Mouse (Mus musculus): Measurements from ENCODE around the gene Tmem150a. TPM values are rescaled to one million over a fixed set of nuclear protein-coding genes. Genes with fewer than 3 reads are reported as not detected.
A peak's percentile ranks its signal among the peaks of the same experiment; 100 is the strongest.

The Tmem150a gene
- total RNA-seq, 2 experiments from 2014 or later = 14.7 to 17.6 TPM

DNA sequence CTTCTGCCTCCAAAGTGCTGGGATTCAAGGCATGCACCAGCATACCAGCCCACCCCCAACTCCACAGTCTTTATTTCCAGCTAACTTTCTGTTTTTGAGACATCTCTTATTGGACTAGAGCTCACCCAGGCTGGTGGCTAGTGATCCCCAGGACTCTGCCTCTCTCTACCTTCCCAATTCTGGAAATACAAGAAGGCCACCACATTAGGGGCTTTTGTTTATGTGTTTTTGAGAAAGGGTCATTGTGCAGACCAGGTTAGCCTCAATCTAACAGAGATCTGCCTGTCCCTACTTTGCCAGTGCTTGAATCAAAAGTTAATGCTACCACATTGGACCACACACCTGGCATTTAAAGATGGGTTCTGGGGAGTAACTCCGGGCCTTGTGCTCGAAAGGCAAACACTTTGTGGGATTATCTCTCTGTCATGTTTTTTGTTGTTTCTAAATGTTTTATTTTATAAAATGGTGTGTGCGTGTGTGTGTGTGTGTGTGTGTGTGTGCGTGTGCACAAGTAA lies 12.3 kb downstream of the Tmem150a start:
- no peak for DNase-seq
- intact Hi-C loops (cut with DNase I) = no loop called here

DNA sequence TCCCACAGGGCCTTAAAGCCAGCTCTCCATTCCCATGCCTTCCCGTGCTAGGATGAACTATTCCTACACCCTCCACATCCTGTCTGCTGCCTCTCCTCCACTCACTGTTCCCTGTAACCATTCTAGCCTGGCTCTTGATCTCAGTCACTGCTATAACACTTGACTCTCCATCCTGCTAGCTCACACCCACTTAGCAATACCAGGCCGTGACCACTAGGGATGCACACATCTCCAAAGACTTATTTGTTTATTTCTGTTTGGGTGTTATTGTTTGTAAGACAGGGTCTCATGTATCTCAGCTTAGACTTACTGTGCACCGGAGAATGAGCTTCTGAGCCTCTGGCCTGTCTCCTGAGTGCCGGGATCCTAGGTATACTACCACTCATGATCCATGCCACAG lies 14.3 kb downstream of the Tmem150a start:
- intact Hi-C loops (cut with DNase I) = no loop called here
- DNase-seq = no peak

DNA sequence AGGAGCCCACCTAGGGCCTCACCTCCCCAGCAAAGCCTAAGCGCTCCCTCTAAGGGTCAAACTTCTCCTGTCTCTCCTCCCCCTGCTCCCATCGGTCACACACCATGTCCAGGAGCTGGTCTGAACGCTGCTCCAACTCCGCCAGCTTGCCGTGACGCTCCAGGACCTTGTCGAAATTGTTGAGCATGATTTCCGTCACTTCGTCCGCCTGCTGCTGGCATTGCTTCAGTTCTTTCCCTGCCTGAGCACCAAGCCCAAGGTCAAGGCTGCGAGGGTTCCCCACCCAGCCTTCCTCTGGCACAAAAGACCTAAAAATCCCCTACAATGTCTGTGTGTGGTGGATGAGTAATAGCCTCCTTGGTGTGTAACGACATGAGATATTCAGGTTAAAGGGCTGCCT lies 14.8 kb downstream of the Tmem150a start:
- DNase-seq = peak in 1 of 2 experiments; percentile 21
- intact Hi-C loops (cut with DNase I) = no loop called here

DNA sequence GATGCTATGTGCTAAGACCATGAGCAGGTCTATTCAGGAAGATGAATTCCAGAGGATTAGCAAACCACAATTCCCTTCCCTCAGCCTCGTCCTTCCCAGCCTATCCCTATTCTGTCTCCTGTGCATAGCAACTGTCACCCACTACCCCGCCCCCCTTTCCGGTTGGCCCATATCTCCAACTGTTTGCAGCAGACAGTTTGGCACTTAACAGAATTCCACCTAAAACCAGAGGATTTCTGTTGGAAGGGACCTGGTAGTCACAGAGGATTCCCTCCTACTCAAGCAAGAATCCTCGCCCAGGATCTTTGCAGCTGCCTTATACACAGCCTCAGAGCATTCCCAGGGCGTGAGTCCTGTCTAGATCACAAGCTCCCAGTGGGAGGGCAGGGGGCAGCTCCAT lies 15.9 kb downstream of the Tmem150a start:
- peak; percentile 33 to 52 for DNase-seq
- intact Hi-C loops (cut with DNase I) = no loop called here

DNA sequence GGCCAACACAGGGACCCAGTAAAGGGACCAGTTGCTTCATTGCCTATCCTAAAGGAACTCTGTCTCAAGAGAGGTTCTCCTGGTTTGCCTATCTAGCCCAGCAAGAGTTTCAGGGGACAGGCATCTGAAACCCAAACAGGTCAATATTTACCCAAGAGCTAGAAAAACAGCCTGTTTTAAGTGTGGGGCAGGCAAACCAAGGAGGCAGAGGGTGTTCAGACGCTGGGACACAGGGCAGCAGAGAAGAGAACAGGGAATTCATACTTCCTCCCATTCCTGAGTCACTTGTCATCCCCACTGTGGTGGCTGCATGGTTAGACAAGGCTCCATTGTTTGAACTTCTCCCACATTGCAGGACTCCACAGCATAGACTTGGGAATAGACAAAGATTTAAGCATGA lies 16.3 kb downstream of the Tmem150a start:
- intact Hi-C loops (cut with DNase I) = no loop called here
- DNase-seq = no peak

DNA sequence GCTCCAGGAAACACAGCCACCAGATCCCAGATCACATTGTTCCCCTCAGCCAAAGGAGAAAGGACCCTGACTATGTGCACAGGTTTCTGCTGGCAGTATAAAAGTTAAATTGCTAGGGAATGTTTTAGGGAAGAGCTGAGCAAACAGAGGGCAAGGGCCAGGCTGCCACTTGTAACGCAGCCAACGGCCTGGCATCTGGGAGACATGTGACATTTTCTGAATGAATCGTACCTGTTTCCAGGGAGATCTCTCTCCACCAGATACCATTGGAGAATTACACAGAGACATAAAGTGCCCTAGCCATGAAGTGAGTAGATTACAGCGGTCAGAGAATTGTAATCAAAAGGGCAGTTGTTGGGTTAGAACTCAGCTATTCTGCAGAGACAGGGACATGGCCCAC lies 17.9 kb downstream of the Tmem150a start:
- no peak for DNase-seq
- intact Hi-C loops (cut with DNase I) = no loop called here

DNA sequence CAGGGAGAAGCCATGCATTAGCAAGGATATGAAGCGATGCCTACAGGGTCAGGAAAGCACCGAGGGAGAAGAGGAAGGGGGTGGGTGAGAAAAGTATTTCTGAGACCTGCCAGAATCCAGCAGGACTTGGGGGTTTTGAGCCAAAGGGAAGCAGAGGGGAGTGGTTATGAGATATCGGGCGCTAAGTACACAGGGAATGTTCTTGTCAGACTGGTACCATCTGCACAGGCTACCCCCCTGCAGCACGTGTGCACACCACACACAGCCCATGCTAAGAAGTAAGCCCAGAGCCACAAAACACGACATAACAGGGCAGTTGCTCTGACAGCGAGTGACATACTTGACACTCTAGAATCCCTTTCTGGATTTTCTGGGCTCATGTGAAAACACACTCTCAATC lies 19.0 kb downstream of the Tmem150a start:
- intact Hi-C loops (cut with DNase I) = no loop called here
- no peak for DNase-seq

DNA sequence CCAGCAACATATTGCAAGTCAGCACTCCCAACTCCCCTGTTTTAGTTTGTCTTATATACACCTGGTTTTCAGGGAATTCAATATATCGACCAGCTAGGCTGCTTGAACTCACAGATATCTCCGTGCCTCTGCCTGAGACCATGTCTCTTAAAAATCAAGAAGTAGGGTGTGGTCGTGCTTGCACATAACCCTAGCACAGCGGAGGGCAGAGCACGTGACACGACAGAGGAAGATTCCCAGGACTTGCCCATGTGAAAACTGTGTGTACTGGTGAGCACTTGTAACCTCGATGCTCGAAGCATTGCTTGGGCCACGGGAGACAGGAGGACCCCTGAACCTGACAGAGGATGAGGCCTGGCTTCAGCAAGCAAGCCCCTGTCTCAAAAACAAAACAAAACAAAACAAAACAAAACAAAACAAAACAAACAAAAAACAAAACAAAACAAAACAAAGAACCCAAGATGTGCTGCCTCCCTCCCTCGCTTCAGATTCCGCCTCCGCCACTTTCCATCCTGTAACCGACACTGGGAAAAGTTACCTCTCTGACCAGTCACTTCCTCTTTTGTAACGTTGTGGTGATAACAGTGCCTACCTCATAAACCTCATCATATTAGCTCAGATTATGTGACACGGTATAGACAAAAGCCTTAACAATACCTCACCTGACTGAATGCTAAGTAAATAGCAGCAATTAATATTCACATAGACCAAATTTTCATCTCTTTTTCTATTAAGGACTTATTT lies 19.7 kb downstream of the Tmem150a start:
- no peak for DNase-seq
- intact Hi-C loops (cut with DNase I) = no loop called here

DNA sequence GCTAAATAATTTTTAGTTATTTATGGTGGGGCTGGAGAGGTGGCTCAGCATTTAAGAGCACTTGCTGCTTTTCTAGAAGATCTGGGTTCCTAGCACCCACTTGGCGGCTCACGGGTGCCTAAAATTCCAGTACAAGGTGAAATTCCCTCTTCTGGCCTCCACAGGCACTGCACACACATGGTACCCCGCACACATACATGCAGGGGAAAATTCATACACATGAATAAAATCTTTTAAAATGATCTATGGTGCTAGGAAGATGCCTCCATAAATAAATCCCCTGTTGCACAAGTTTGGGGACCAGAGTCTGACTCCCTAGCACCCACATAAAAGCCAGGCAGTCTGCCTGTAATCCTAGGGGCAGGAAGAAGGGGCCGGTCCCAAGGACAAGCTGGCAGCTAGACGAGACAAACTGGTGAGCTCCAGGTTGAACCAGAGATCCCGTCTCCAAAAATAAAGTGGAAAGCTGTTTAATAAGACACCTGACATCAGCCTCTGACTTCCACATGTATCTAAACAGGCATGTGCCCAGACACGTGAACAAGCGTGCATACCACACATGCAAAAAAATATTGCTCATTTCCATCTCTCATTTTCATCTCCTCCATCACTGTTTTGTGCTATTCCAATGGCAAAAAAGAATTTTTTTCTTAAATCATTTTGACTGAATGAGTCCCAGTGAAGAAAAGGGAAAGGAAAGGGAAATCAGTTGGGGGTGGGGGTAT lies 23.4 kb downstream of the Tmem150a start:
- no peak for DNase-seq
- intact Hi-C loops (cut with DNase I) = no loop called here

DNA sequence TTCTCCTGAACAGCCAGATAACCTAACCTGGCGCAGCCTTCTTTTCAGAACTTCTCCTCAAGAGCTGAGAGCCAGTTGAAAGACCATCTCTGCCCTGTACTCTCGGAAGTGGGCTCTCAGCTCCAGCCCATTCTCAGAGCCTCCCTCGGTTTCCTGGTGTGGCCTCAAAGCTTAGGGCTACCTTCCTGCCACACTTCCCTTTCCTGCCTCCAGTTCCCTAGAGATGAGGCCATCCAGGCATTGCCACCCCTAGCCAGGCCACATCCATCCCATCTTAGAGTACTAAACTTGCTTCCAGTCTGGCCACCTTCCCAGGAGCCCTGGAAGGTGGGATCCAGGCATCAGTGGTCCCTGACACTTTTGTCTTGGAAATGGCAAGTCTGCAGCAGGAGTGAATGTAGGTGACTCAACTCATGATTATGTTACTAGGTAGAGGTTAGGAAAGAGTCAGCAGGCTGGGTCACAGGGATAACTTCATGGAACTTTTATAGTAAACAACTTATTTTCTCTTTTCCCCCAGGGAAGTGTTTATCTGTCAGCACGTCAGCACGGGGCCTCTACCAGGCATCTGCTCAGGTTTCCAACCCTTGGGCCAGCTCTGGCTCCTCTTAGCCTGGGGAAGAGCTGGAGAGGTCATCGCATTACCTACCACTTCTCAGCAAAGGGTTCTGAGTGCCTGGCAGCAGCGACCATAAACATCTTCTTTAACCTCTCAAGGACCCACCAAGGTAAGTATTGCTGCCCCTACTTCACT lies 24.3 kb downstream of the Tmem150a start:
- no peak for DNase-seq
- intact Hi-C loops (cut with DNase I) = no loop called here

DNA sequence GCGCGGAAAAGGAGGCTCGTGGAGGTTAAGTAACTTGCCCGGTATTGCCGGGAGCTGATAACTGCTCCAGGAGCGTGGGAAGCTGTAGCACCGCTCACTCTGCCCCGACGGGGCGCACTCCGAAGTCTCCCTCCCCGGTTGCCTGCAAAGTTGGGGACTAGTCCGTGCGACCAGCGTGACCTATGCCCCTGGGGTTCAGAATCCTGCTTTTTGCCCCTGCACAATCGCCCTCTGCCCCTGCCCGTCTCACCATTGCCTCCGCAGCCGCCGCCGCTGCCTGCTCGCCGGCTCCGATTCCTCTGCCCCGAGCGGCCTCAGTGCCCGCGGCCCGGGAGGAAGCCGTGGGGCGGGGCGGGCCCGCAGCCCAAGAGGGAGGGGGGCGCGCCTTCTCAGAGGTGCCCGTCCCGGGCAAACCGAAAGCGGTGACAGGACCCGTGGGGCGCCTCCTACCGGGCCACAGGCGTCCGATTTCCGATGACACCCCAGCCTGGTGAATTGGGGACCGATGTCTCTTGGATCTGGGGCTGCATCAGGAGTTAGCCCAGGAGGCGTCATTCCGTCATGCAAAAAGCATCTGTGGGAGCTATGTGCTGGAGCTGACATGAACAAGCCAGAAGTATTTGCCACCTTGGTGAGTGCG lies 25.0 kb downstream of the Tmem150a start, which contains the start of gene Vamp5:
Gene Vamp5, minus strand, starts transcription at position 338 of the 640 bp plus-strand sequence.
- peak; percentile 89 to 90 for DNase-seq
- intact Hi-C loops (cut with DNase I) = no loop called here

DNA sequence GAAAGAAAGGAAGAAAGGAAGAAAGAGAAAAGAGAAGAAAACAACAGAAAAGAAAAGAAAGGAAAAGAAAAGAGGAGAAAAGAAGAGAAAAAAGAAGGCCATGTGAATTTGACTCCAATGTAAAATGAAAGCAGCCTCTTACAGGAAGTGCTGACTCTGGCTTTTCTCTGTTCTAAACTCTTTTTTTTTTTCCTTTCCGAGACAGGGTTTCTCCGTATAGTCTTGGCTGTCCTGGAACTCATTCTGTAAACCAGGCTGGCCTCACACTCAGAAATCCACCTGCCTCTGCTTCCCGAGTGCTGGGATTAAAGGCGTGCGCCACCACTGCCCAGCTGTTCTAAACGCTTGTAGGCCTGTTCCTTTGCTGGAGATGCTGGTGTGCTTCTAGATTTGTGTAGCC lies 27.2 kb downstream of the Tmem150a start:
- intact Hi-C loops (cut with DNase I) = no loop called here
- DNase-seq = no peak

DNA sequence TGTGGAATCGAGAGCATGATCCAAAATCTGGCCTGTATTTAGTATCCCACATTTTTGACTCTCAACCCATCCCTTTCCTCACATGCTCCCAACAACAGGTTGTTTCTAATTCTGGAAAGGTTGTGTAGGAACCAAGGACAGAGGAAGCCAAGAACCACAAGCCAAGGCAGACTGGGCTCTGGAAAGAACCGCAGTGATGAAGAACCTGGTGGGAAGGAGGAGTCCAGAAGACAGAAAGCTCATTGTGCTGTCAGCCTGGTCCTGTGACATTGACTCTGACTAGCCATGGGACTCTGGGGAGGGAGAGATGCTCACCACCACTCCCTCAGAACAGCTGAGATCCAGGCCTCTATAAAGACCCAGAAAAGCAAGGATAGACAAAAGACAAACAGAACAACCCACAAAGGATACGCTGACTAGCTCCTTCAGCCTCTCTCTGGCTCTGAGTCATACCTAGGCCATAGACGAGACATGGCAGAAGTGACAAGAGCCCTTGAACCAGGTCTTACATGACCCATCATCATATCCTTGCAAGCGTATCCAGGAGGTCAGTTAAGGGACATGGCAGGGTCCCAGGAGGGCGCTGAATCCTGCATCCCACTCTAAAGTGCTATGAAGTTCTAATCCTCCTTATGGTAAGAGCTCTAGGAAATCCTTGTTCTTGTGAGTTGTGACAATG lies 28.0 kb downstream of the Tmem150a start:
- no peak for DNase-seq
- intact Hi-C loops (cut with DNase I) = no loop called here

DNA sequence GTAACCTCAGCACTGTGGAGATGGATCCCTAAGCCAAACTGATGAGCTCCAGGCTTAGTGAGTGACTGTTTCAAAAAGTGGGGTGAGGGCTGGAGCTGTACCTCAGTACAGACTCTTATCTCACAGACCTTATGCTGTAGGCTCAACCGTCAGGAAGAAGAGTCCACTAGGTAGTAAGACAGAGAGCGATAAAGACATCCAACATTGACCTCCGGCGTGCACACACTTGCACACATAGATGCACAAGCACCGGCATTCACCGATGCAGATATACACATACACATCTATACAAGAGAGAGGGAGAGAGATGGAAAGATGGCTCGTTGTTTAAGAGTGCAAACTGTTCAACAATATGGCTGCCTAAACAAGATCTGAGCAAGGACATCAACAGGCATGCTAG lies 28.7 kb downstream of the Tmem150a start:
- DNase-seq = no peak
- intact Hi-C loops (cut with DNase I) = no loop called here

DNA sequence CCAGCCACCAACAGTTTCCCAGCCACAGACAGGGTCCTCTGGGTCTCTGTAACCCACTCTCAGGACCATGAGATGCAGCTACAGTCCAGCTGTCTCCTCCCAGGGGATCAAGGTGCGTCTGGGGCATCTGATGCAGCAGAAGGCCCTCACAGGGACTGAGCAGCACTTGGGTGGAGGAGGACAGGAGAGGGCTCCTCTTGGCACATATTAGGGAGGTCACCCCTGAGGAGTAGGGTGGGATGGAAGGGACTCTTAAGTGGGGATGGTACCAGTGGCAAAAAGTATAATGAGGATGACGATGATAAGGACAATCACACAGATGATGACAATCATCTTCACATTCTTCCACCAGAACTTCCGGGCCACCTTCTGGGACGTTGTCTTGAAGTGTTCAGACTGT lies 30.0 kb downstream of the Tmem150a start:
- intact Hi-C loops (cut with DNase I) = loop anchor here (5.0 kb wide), 1 partner anchor 38 kb away; the partner anchor contains the start of genes 0610030E20Rik and Usp39

DNA sequence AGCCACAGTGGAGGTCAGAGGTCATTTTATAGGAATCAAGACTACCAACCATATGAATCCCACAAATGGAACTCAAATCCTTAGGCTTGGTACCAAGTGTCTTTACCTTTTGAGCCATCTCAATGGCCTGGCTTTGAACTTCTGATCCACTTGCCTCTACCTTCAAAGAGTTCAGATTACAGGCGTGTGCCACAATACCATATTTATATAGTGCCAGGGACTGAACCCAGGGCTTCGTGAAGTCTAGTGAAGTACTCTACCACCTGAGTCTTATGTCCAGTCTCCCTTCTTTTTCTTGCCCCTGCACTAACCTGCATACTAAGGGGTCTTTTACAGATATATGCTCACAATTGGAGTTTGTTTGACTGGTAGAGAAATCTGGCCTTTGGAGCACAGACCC lies 31.3 kb downstream of the Tmem150a start:
- intact Hi-C loops (cut with DNase I) = loop anchor here (5.0 kb wide), 1 partner anchor 39 kb away; the partner anchor contains the start of genes 0610030E20Rik and Usp39

More for the DNA sequence above, 30.0 kb downstream of the Tmem150a start:
- no peak for DNase-seq

DNA sequence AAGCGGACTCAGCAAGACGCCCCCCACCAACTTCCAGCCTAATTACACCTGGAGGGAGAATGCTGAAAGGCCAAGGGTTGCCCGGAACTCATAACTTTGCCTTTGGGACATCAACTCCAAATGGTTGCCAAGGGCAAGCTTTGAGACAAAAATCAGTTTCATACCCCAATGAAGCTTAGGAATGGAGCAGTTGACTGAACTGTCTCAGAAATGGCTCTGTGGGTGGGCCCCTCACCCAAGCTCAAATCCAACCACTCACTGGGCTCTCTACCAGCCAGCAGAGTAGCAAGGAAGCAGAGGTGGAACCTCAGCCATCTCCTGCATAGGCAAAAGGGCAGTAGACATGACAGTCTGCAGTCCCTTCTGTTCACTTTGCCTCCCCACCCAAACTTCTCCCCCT lies 32.6 kb downstream of the Tmem150a start:
- no peak for DNase-seq

More for the DNA sequence above, 31.3 kb downstream of the Tmem150a start:
- DNase-seq = no peak

DNA sequence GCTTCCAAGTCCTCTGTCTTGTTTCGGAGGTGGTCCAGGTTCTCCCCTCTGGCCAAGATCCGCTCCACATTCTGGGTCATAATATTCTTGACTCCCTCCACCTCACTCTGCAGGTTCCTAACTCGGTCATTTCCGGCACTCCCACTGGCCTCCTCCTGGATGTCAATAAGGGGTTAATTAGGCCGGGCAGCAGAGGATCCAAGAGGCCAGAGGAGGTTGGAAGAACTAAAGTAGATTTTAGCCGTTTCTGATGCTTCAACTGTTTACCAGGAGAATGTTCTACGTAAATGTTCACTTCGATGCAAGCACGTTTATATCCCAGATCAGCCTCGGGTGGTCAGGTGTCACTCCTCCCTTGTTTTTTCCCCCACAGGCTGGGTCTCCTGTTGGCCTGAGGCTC lies 33.0 kb downstream of the Tmem150a start:
- intact Hi-C loops (cut with DNase I) = loop anchor here (5.0 kb wide), 1 partner anchor 41 kb away; the partner anchor contains the start of genes 0610030E20Rik and Usp39
- no peak for DNase-seq

More for the DNA sequence above, 32.6 kb downstream of the Tmem150a start:
- intact Hi-C loops (cut with DNase I) = loop anchor here (5.0 kb wide), 1 partner anchor 41 kb away; the partner anchor contains the start of genes 0610030E20Rik and Usp39

DNA sequence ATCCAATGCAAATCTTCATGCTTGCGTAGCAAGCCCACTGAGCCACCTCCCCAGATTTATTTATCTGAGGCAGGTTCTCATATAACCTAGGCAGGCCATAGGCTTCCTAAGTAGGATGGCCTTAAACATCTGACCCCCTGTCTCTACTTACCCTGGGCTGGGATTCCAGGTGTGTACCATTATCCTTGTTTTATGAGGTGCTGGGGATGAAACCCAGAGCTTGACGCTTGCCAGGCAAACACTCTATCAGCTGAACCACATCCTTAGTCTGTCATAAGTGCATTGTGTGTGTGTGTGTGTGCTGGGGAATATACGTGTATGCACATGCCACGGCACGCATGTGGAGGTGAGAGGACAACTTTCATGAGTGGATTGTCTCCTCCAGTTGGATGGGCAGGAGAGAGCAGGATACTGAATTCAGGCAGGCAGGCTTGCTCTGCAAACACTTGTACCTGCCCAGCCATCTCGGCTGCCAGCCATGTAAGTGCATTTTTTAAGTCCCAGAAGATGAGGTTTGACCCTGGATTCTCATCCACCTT lies 33.6 kb downstream of the Tmem150a start:
- intact Hi-C loops (cut with DNase I) = loop anchor here (5.0 kb wide), 1 partner anchor 42 kb away; the partner anchor contains the start of genes 0610030E20Rik and Usp39
- DNase-seq = no peak
